Mouse (Mus musculus) left cerebral cortex, postnatal 10 days (tissue): ENCODE measurements around the gene Mbl2. TPM values are rescaled to one million over a fixed set of nuclear protein-coding genes. Genes with fewer than 3 reads are reported as not detected.
"Not testable (repeated sequence)": the region's sequence is repeated elsewhere in the genome, so short reads cannot be mapped to it uniquely, and the experiment has no call there.

Source experiments
- DNase-seq, 2 experiments: peaks; one replicate each; pipeline ENCODE4 v3.0.0; 2021 to 2022; ENCODE audit warnings: low spot score in 2 of 2, mixed read lengths in 1 of 2; ENCODE audit errors: extremely low spot score in 1 of 2
- intact Hi-C: fragments of 180-260 bp; cut with DNase I; formaldehyde crosslinking; loops from one replicate; pipeline ENCODE4 v1.15.1; 2025
- total RNA-seq, 2 experiments: library from RNA; stranded (reverse); gene quantifications; 2 replicates each; pipeline ENCODE4 v1.2.3; 2021

Mbl2 gene
- not detected for total RNA-seq

DNA sequence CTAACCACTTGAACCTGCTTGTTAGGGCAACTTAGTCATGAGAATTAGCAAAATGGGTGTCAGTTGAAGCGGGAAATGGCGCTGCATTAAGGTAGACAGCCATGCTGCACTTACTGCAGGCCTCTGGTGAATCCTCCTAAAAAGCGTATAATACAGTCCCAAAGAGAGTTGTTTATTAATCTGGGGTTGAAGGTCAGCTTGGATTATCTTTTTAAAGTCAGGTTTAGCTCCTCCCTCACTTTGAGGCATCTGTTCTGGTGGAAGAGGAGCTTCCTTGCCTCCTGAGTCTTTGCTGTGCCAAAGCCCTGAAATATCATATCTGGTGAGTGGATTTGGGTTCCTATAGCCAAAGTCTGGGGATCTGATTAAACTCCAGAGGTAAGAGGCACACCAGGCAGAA is at the start of gene Mbl2:
Mbl2 (plus strand) TSS at position 252 of the 400 bp plus-strand sequence.
- no peak for DNase-seq
- intact Hi-C loops: no loop called here

DNA sequence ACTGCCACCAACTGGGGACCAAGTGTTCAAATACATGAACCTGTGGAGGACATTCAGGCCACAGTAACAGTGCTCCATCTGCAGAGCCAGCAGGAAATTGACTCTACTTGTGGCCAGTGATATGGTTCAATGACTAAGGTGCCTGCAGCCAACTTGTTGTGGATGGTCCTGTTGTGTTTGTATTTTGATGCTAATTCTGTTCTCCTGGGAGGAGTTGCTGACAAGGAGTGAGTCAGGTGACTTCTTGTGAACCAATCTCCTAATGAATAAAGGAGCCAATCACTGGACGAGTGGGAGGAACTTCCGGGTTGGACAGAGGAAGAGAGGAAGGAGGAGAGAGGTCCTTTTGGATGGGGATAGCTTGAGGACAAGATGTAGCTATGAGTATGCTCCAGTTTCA is 47.2 kb upstream of the Mbl2 start:
- DNase-seq: no peak
- intact Hi-C loops: no loop called here

DNA sequence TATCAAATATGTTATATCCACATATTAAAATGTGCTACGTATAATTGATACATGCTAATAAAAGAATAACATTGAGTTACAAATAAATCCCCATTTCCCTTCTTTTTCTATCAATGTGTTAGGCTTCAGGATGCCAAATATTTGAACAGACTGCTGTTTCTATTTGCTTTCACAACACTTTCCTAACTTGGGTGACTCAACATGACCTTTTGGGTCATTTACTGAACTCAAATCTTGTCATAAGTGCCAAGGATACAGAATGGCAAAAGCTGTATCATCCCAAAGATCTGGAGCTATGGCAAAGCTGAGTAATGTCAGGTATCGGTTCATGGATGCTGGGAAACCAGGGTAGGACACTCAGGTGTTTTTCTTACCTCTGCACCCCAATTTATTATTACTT is 45.5 kb upstream of the Mbl2 start:
- intact Hi-C loops: no loop called here
- DNase-seq: no peak

GRCm38 (mm10) chr19:30194999-30195398 is 37.7 kb upstream of the Mbl2 start:
- intact Hi-C loops: no loop called here
- DNase-seq: no peak

DNA sequence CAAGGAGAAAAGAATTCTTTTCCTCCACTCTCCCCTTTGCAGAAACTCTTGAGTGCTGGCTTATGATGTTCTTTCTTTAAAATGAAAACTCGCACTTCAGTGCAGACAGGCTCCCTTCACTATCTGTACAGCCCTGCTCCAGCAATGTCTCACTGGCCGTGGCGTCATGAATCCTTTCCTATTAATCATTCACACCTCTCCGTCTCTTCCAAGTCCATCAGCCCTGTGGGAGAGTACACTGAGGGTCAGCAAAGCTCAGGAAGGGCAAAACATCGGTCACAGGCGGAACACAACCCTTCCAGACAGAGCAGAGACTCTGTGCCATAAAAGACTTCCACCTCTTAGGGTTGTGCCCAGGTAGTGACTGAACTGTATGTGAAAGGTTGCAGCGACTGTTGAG is 30.6 kb upstream of the Mbl2 start:
- intact Hi-C loops: loop anchor here (10.0 kb wide), 2 partner anchors 377 to 517 kb away; no protein-coding TSS in a partner anchor
- DNase-seq: no peak

DNA sequence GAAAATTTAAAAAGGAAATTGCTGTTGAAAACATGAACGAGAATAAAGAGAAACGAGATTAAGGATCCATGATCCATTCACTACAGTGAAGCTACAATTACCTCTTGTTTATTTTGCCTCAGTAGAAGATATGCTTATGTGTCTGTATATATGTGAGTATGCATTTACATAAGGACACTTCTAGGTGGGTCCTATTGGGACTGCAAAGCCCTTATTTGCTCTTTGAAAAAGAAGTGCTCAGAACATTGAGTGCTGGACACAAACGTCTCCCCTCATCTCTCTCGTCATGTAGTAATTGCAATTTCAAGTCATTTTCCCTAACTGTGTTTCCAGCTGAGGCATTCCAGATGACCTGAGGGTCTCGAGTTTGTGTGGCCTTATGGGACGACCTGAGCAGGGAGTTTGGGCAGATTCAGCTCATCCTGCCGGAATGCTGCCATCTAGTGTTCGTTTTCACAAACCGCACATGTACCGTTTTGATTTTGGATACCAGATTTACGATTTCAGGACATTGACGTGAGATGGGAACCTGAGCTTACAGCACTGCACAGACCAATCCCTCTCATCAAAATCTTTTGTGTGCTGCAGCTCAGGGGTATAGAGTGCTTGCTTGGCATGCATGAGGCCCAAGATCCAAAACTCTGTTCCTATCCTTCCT is 27.5 kb upstream of the Mbl2 start:
- DNase-seq: no peak
- intact Hi-C loops: loop anchor here (10.0 kb wide), 2 partner anchors 380 to 520 kb away; no protein-coding TSS in a partner anchor

GRCm38 (mm10) chr19:30205874-30206273 is 26.9 kb upstream of the Mbl2 start:
- intact Hi-C loops: loop anchor here (10.0 kb wide), 2 partner anchors 381 to 521 kb away; no protein-coding TSS in a partner anchor
- no peak for DNase-seq

DNA sequence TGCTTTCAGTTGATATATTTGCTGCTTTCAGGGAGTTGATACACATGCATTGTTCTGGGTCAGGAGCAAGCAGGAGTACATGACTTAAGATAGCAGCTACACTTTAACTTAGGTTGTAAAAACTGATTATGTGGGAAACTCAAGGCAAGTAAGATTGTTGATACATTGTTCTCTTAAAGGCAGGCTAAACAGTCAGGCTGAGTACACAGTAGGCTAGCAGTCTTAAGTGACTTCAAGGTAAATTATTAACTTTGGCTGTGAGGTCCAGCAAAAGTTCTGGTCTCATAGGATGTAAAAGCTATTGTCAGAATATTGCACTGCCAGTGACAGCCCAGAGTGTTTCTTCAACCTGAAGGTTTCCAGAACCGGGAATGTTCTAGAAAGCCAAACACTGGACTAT is 25.8 kb upstream of the Mbl2 start:
- DNase-seq: no peak
- intact Hi-C loops: loop anchor here (10.0 kb wide), 2 partner anchors 382 to 522 kb away; no protein-coding TSS in a partner anchor

DNA sequence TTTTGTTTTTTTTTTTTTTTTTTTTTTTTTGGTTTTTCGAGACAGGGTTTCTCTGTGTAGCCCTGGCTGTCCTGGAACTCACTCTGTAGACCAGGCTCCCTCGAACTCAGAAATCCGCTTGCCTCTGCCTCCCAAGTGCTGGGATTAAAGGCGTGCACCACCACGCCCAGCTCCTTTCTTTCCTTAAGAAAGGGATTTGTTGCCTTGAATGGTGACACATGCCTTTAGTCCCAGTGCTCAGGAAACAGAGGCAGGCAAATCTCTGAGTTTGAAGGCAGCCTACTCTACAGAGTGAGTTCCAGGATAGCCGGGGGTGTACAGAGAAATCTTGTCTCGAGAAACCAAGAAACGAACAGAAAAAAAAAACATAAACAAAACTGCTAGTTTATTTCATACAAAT is 23.7 kb upstream of the Mbl2 start:
- DNase-seq: not testable (repeated sequence)
- intact Hi-C loops: loop anchor here (10.0 kb wide), 2 partner anchors 384 to 524 kb away; no protein-coding TSS in a partner anchor

DNA sequence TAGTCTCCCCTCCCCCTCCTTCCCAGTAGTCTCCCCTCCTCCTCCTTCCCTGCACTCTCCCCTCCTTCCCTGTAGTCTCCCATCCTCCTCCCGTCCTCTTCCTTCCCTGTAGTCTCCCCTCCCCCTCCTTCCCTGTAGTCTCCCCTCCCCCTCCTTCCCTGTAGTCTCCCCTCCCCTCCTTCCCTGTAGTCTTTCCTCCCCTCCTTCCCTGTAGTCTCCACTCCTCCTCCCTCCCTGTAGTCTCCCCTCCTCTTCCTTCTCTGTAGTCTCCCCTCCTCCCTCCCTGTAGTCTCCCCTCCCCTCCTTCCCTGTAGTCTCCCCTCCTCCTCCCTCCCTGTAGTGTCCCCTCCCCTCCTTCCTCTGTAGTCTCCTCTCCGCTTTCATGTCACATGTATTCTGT is 18.7 kb upstream of the Mbl2 start:
- intact Hi-C loops: no loop called here
- no peak for DNase-seq

DNA sequence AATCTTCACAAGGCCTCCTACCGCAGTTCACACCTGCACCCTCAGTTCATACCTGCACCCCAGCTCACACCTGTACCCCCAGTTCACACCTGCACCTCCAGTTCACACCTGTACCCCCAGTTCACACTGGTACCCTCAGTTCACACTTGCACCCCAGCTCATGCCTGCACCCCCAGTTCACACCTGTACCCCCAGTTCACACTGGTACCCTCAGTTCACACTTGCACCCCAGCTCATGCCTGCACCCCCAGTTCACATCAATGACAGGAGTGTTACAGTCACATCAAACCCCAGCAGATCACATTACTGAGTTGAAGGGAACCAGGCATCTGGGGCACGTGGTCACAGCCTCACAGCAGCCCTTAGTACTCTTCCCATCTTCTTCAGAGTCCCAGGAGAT is 17.0 kb upstream of the Mbl2 start:
- intact Hi-C loops: not testable (repeated sequence)

DNA sequence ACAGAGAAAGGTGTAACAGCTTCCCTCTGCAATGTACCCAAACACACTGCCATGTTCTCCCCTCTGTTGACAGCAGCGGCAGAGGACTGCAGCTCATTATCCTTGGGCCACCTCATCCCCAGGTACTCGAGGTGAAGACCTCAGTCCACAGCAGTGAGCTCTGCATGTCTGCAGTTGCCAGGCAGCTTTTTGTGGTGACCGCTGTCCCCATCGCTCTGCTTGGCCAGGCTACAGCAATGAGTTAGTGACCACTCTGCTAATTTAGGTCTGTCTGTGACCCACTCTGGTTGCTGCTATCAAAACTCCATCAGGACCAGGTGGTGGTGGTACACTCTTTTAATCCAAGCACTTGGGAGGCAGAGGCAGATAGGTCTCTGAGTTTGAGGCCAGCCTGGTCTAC is 16.6 kb upstream of the Mbl2 start:
- intact Hi-C loops: no loop called here
- no peak for DNase-seq

More for the DNA sequence above, 17.0 kb upstream of the Mbl2 start:
- not testable (repeated sequence) for DNase-seq

- intact Hi-C loops: no loop called here
- peak; percentile 31 to 41 for DNase-seq
Measured at GRCm38 (mm10) chr19:30217335-30217734, 15.4 kb upstream of the Mbl2 start.

DNA sequence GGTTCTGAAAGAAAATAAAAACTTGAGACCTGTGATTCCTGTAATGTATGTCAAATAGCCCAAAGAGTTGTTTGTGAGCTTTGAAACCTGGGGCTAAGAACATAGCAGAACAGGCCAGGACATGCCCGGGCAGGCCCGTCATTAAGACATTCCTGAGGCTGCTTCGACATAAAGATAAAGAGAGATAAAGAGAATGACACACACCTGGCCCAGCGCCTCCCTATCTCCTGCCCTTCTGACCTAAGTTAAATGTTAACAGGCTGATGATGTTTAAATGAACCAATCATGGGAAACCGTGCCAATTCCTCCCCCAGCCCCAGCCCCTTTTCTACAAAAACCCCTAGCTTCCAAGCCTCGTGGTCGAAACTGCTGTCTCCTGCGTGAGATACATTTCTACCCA is 10.1 kb upstream of the Mbl2 start:
- DNase-seq, intact Hi-C loops: not testable (repeated sequence)

DNA sequence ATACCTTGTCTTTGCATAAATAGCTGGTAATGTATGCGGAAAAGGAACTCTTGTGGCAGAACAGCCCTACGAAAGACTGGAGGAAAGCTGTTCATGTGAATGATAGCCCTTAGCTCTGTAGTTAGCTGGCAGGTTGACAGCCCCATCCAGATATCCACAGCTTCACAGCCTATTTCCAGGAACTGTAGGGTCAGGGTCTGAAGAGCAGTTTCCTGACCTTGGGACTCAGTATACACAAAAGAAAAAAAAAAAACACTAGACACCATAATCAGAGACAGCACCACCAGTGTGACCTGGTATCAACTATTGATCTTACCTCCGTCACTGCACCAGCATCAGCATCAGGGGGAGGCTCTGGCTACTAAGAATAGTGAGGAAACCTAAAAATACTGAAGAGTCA is 3.3 kb upstream of the Mbl2 start:
- DNase-seq: no peak
- intact Hi-C loops: no loop called here

DNA sequence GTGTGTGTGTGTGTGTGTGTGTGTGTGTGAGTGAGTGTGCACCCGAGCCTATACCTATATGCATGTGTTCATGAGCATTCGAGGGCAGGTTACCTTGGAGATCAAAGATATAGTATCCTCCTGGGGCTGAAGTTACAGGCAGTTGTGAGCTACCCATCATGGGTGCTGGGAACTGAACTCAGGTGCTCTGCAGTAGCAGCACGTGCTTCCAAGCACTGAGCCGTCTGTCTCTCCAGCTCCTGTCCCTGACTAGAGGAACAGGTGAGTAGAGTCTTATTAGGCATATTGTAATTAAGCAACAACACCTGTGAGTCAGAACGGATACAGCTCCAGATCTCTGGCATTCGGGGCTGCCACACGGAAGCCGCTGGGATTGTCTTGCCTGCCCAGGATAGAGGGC is 1.7 kb downstream of the Mbl2 start:
- intact Hi-C loops: no loop called here
- no peak for DNase-seq

DNA sequence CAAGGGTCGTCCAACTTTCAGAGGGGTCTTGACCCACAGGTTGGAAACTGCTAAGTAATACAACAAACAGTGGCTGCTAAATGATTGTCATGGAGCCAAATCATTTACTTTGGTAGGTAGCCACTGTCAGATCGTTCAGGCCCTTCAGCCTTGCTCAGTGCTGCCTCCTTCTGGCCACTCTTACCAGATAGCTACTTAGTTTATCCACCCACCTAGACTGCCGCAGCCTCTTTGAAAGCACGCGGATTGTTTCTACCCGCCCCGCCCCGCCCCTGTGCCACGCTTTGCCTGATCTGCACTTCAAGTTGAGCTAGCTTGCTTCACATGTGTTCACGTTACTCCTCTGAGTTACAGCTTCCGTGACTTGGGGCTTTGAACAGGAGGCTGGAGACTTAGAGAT is 14.6 kb downstream of the Mbl2 start:
- DNase-seq: peak in 1 of 2 experiments; percentile 26
- intact Hi-C loops: loop anchor here (10.0 kb wide), 1 partner anchor 1507 kb away; no protein-coding TSS in a partner anchor

DNA sequence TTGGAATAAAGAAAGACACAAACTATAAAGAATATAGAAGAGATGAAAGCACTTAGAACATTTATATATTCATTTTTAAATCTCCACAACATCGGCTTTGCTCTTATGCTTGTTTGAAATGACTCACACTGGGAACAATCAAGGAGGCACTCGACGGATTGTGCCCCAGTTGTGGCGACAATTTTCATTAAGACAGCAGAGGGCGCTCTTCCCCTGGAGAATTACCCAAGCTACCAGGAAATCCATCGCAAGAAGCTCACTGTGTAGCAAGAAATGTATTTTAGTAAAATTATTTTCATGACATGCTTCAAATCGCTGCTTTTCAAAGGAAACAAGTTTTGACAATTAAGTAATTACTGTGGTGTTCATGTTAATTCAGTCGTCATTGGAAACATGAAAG is 16.1 kb downstream of the Mbl2 start:
- peak; percentile 40 to 63 for DNase-seq
- intact Hi-C loops: loop anchor here (2.0 to 10.0 kb wide), 2 partner anchors 306 to 1506 kb away; no protein-coding TSS in a partner anchor

GRCm38 (mm10) chr19:30252253-30252652 is 19.5 kb downstream of the Mbl2 start:
- intact Hi-C loops: no loop called here
- no peak for DNase-seq

GRCm38 (mm10) chr19:30256339-30256738 is 23.6 kb downstream of the Mbl2 start:
- intact Hi-C loops: no loop called here
- DNase-seq: no peak

DNA sequence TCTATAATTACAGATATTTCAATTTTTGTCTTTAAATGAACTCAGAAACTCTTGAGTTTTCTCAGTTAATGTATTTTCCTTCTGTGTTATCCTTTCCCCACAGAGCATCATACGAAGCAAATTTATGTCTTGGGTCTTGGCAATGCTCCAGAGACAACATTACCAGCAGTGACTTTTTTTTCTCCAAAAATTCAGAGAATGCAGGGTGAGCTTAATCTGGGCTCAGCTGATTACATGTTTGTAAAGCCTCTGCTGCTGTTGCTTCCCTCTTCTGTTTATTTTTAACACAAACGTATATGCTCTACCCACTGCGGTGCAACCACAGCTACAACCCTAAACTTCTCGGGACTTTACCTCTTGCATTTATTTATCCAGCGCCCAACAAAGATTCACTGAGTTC is 48.4 kb downstream of the Mbl2 start:
- intact Hi-C loops: no loop called here
- DNase-seq: no peak
